Mouse (Mus musculus) induced T-regulatory cell, adult 2 months (primary cell): ENCODE results near the gene Ercc2.
A peak's percentile ranks its signal among the peaks of the same experiment; 100 is the strongest.

Experiments used
- DNase-seq: peaks from one replicate; pipeline ENCODE4 v3.0.0-alpha.2; 2012; ENCODE audit warnings: low read depth

The Ercc2 gene

DNA sequence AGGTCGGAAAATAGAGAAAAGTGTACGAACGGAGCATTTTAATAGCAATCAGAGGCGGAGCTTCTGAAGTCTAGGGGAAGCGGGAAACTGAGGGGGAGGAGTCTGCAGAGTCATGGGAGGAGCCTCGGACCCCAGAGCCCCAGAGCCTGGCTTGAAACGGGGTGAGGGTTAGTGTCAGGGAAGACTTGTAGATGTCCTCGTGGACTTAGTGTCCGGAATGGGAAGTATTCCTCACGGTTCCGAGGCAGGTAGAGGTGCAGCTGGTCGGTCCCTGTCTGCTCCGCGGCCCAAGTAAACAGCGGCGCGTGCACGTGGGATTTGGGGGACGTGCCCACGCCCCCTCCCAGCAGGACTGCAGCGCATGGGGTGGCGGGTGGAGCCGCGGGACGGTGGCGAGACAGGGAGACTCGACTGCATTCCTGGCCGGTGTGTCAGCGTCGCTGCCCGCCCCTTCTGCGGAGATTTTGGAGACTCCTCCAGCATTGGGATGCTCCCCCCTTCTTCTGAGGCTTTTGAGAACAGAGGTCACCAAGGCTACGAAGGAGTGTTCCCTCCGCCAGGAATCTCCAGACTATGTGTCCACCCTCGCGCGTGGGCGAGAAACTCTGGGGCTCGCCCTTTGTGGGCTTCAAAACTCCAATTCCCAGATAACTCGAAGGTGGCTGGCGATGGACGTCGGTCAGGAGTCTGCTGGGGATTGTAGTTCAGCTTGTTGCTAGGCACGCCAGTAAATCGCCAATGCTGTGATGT is 21.7 kb upstream of the Ercc2 start:
- DNase-seq = peak; percentile 49

DNA sequence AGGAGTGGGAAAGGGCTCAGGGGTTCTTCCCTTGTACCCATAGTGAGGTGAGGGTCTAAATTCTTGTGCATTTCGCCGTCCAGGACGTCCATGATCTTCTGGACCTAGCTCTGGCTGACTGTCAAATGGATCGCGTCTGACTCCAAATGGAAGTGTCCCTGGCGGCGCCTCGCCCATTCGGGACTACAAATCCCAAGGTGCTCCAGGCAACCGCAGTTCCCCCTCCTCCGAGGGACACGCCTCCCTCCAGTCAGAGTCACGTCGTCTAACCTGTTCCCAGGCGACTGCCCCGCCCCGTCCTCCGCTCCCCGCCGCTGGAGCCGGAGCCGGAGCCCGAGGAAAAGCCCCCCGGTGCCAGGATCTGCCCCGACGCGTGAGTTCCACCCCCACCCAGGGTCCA is 20.9 kb upstream of the Ercc2 start:
- peak; percentile 80 for DNase-seq

DNA sequence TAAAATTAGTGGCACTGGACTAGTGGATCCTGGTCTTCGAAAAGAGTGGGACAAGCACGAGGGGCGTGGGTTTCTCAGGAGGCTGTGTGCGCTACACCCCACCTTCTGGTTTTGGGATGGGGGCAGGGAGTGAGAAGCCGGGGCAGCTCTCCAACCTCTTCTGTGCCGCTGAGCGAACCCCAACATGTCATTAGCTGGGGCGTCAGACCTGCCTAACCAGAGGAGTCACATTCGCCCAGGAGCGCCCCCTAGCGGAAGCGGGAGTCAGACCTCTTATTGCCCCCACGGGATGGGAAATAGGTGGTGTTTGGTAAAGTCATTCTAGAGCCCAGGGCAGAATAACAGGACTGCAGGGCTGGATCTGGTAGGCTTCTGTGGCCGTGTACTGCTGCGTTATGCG is 20.1 kb upstream of the Ercc2 start:
- peak; percentile 94 for DNase-seq

DNA sequence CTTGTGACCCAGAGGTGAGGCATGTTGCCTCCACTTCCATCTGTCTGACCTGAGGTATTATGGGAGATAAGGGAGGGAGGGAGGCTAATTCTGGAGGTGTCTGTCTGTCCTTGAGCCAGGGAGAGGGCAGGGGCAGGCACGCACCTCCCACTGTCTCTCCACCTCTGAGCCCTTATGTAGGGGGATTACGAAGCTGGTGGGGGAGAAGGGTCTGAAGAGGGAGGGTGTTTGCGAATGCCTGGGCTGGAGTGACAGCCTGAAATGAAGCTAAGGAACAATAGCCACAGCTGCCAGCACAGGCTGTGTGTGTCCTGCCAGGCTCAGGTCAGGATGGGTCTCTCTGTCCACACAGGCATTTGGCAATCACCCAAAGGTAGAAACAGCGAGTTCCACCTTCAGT is 19.5 kb upstream of the Ercc2 start:
- DNase-seq = no peak

DNA sequence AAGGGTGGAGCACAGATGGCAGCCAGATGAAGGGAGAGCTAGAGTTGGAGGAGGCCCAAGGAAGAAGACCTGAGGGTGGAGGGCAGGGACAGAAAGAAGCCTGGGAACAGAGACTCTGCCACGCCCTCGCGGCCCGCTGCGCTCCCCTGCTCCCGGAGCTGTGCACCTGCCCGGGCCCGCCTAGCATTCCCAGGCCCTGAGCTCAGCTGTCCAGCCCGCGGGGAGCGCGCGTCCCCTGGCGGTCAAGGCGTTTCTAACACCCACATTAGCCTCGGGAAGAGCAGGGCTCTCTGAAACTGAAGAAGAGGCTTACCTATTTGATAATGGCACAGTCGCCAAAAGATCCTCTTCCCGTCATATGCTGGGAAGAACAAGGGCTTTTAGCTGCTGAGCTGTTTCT is 17.9 kb upstream of the Ercc2 start:
- DNase-seq = peak; percentile 76

DNA sequence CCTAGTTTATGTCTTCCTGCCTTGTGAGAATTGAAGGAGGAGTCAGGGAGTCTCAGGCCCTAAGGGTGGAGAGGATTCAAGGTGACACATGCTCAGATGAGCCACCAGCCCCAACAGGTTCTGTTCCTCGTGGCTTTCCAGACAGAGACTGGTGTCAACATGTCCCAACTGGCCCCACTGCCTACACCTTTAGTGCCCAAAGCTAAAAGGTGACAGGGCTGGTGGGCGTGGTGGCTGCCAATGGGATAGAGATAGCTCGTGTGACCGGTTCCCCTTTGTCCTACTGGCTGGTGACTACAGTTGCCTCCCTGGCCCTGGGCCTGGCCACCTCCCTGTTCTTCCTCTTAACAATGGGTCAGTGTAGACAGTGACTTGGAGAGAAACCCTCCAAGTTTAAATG is 16.4 kb upstream of the Ercc2 start:
- DNase-seq = no peak

DNA sequence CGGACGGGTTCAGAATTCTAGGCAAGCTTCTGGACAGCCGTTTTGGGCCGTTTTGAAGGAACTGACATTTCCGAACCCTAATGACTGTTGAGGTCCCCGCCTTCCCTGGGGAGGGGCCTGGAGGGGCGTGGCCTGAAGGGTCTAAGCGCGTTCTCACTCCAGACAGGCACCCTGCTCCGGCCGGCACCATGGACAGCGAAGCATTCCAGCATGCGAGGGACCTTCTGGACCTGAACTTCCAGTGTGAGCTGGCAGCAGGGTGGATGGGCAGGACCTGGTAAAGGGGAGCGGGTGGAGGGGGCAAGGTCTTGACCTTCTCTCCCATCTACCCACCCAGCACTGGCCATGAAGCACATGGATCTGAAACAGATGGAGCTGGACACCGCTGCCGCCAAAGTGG is 13.4 kb upstream of the Ercc2 start:
- DNase-seq = no peak

DNA sequence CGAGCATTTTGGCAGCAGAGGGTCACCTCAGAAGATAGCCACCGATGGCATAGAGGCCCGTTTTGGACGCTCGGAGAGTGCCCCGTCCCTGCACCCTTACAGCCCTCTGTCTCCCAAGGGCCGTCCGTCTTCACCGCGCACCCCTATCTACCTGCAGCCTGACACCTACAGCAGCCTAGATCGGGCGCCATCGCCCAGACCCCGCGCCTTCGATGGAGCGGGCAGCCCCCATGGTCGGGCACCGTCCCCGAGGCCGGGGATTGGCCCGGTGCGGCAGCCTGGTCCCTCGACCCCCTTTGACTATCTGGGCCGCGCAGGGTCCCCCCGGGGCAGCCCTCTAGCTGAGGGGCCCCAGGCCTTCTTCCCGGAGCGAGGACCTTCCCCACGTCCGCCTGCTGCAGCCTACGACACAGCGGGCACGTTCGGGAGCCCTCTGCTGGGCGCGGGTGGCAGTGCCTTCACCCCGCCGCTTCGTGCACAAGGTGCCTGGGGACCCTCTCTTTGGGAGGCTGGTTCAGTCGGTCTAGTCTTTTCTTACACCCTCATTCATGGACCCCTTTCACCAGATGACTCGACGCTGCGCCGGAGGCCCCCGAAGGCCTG is 11.9 kb upstream of the Ercc2 start:
- peak; percentile 74 for DNase-seq

DNA sequence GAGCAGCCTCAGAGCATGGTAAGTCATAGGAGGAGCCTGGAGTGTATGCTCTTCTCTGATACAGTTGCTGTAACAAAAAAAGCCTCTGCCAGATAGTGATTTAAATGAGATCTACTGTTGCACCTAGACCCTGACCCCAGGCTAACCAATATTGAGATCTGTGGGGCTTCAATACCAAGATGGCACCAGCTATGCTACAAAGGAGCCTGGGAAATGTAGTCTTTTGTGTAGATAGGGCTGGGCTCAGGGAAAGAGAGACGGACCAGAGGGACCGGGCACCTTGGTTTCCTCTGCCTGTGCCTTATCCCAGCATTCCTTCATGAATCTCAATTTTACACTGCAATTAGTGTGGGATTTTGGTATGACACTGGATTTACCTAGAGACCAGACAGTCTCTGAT is 8.4 kb upstream of the Ercc2 start:
- no peak for DNase-seq

DNA sequence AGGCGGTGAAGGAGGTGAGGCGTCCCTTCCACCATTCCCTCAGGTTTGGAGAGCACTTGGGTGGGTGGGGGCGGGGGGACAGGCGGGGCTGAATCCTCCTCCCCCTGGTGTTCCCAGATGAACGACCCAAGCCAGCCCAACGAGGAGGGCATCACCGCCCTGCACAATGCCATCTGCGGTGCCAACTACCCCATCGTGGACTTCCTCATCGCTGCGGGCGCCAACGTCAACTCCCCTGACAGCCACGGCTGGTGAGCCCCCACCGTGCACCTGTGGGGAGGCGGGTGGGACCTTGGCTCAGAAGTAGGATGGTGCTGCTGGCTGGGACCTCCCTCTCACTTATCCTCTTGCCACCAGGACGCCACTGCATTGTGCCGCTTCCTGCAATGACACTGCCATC is 6.4 kb upstream of the Ercc2 start:
- DNase-seq = no peak

DNA sequence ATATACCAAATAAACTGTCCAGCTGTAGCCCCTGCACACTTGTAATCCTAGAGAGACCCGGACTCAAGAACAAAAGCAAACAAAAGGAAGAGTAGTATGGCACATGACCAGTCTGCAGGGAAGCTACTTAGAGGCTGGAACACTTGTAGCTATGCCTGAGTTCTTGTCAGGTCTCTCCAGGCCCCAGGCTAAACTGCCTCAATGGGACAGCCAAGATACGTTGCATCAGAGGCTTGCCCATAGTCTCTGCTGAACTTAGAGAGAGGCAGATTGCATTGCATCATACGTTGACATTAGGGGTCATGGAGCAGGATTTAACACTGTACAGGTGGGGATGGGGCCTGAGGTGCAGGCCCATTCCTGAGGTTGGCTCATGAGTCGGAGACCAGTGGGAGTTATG is 5.8 kb upstream of the Ercc2 start:
- no peak for DNase-seq

DNA sequence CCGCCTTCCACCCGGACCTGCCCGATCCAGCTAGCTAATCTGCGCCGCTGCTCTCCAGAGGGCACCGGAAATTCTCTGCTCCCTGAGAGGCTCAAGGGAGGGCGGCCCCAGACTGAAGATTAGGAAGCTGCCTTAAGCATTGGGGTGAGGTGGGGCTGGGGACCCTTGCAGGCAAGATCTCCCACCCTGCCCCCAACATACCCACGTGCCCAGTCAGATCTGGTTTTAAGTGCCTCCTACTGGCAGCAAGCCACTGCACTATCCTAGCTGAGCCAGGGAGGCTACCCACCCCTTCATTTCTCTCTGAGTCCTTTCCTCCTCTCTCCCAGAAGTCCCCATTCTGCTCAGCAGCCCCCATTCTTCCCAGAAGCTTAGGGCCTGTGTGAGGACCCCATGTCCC is 3.8 kb upstream of the Ercc2 start:
- DNase-seq = no peak

DNA sequence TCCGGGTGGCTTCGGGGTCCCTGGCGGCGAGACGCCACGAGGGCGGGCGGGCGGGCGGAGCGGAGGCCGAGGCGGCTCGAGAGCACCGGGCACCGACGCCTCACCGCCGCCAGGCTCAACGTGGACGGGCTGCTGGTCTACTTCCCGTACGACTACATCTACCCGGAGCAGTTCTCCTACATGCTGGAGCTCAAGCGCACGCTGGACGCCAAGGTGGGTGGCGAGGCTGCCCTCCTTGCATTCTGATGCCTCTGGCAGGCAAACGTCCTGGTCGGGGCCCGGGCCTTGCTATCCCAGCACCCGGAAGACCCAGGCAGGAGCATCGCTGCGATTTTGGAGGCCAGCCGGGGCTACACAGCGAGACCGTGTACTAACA is 344 bp downstream of the Ercc2 start:
- no peak for DNase-seq

DNA sequence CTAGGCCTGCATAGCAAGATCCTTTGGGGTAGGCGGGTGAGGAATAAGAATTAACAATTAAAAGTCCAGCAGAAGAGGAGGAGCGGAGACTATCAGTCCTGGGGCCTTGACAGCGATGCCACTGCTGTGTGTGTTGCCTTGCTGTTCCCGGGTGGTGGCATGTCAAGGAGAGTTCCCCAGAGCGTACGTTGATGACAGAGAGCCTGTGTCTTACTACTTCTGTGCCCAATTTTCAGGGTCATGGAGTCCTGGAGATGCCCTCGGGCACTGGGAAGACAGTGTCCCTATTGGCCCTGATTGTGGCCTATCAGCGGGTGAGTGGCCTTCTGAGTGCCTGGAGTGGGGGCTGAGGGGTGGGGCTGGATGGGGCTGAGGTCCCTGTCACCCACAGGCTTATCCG is 1.9 kb downstream of the Ercc2 start:
- no peak for DNase-seq

DNA sequence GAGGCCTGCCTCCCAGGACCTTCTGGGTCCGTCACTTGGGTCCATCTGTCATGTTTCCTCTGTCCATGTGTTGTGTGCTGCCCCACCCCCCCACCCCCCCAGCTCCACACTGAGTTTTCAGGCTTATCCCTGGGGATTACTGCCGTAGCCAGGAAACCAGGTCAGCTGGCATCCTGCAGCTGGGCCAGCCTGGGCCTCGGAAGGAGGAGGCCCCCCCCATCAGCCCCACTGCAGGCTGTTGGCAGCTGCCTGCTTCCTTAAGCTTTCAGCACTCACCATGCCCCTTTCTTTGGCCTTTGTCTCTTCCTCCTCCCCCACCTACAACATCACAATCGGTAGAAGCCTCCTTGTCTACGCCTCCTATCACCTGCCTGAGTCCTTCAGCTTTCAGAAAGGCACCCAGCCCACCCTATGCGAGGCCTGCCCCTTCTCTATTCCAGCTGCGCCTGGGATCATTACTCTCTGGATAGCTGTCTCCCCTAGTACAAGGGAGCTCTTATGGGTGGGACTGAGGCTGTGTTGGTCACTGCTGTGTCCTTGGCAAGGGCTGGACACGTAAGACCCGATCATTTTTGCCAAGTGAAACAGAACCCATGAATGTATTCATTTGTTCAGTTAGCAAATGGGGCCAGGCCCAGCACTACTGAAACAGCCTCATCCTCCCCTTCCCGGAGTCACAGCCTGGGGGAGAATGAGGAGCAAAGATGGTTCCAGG is 7.0 kb downstream of the Ercc2 start:
- no peak for DNase-seq

DNA sequence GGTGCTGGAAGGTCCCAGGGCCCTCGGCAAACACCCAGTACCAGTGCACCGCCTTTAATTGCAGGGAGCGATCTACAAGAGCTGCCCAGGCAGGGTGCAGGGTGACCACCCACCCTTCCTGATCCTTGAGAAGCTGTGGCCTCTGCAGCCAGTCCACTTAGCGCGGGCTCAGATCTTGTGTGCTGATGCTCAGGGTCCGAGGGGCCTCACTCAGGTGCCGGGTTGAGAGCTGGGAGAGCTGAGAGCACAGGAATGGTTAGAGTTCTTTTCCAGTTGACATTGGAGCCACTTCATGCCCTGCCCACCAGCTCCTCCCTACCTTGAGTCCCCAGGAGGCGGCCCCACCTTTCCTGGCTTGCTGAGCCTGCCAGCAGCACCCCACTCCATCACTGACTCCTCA is 12.7 kb downstream of the Ercc2 start:
- no peak for DNase-seq

DNA sequence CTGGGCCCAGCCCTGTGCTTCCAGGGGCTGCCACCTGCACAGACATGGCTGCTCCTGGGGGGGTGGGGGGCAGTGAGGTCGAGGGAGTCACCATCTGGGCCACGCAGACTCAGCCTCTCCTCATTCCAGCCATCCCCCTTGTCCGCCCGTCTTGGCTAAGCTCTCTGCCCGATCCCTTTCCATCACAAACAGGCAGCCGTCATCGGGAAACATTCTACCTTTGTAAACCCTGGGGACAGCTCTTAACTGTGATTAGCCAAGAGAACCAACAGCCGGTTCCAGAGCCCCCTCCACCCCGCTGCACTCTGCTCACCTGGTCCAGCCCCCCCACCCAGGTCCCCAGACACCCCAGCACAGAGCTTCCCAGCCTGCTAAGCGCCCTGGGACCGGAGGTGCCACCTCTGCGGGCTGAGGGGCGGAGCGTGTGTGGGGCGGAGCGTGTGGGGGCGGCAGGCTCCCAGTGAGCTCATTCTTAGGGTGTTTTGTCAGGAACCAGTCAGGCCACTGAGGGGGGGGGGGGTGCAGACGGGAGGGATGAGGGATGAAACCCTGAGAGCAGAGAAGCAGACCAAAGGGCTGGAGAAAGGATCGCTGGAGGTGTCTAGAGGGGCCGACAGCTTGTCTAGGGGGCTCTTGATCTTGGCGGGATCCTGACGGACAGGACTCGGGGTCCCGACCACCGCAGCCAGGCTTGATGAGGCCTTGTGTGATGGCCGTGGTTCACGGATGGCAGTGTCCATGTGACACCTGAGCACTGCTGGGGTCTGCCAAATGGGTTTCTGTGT is 17.9 kb downstream of the Ercc2 start:
- peak; percentile 86 for DNase-seq

DNA sequence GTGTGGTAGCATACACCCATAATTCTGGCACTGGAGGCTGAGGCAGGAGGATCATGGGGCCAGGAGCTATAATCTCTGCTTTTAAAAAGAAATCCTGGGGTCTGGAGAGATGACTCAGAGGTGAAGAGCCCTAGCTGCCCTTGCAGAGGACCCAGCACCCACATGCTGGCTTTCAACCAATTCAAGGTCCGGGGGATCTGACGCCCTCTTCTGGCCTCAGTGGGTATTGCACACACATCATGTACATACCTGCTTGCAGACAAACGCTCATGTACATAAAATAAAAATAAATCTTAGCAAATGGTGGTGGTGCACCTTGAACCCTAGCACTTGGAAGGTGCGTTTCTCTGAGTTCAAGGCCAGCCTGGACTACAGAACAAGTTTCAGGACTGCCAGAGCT is 19.1 kb downstream of the Ercc2 start:
- peak; percentile 48 for DNase-seq

DNA sequence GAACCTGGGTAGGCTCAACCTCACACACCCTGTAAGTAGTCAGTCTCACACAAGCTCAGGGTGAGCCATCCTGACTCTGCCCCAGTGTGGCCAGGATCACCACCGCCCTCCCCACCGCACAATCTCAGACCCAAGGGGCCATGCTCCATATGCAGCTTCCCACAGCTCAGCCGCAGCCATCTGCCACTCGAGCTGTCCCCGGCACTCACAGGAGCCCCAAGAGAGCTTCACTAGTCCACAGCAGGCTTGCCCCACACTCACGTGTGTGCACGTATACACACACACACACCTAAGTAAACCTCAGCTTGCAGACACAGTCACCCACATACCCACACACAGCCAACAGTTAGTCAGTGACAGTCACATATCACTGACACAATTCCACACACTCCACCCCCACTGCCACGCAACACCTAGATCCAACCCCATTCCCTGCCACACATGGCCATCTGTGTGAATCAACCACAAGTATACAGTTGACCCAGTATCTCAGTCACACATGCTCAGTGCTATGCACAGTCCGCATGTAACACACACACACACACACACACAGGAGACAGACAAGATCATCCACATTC is 20.8 kb downstream of the Ercc2 start:
- no peak for DNase-seq

DNA sequence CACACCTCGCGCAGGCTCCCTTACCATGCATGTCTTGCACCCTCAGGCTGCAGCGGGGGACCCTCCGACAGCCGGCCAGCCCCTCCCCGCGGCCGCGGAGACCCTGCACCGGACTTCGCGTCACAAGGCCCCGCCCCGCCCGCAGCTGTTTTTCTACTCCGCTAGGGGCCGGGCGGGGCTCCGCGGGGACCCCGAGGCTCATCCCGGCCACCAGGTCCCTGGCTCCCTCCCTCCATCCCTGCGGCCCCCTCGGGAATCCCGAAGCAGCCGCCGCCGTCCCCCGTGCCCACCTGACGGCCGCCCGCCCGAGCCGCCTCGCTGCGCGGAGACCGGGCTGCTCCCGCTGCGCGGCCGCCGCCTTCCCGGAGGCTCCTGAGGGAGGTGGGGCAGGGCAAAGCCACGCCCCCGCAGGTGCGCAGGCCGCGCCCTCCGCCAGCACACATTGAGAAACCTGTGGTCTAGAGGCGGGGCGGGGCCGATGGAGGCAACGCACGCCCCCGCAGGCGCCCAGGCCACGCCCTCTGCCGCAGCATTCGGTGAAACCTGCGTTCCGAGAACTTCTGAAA is 22.0 kb downstream of the Ercc2 start, which contains the start of gene Klc3:
Gene Klc3, minus strand, starts transcription at position 374 of the 566 bp plus-strand sequence.
- peak; percentile 92 for DNase-seq

DNA sequence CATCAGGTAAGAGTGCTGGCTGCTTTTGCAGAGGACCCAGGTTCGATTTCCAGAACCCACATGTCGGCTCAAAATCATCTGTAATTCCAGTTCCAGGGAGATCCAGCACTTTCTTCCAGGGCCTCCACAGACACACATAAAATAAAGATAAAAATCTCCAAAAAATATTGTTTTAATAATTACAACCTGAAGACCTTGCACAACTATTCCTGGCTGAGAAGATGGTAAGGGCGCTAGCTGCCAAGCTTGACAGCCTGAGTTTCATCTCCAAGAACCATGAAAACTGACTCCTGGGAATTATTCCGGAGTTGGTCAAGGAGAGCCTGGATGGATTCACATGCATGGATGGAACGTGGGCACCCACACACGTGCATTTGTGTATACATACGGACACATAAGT is 22.7 kb downstream of the Ercc2 start, which contains the start of gene Ckm:
Gene Ckm, plus strand, starts transcription at position 301 of the 400 bp plus-strand sequence.
- DNase-seq = no peak

DNA sequence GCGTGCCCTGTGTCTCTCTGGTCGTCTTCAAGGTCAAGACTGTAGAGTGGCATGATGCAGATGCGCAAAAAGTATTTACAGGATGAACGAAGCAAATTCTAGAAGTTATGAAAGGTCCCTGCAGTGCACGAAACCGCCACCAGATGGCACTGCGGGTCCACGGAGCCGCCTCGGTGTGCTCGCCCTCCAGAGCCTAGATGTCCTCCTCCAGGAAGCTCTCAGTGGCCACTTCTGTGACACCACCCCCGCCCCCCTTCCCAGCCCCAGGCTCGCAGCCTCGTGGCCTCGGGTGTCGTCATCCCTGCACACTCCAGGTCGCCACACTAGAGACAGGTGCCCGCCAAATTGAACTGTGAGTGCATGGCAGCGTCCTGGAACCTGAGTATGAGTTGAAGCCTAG is 23.6 kb downstream of the Ercc2 start:
- DNase-seq = peak; percentile 92
